ENCODE assay signal across 15 mouse cellular contexts in the genomic region with DNA sequence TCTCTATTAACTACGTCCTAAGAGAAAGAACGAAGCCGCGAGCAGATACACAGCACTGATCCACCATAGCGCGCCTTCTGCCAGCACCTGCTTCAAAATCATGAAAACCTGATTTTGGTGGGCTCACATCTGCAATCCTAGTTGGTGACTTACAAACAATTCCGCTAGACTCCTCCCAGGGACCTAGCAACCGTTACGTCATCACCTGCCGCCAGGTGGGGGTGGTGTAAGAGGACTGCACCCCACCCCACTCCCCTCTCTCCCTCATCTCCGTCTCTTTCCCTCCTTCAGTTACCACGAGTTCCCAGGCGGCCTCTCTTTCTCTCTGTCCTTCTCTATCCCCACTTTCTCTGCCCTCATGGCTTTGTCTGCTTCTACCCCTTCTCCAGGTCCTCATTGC. TPM values are rescaled to one million over a fixed set of nuclear protein-coding genes. Genes with fewer than 3 reads are reported as not detected.
DNase-seq lines count a peak whose midpoint lies in the region; ATAC-seq and TF ChIP-seq lines count a peak whose summit lies in the region.
"Had no signal": no experiment of that assay in that cellular context is flagged by ENCODE, and none has a peak within 500 bp of the region (broad histone marks: within the 10 kb centered on the region; RNA-seq: fewer than 3 reads in every experiment).

No protein-coding gene starts in this region.

- H3K36me3 ChIP-seq in heart, embryonic 16.5 days (ENCODE audit: control insufficient read depth, insufficient read depth): peaks cover 2% of the 10 kb centered on the region; the same call in 1 of the 2 replicates
- no peaks in the 10 kb centered on the region for H3K36me3 ChIP-seq in ES-Bruce4 (ENCODE audit: control insufficient read depth, insufficient read depth, low read length, poor library complexity, severe bottlenecking)
- H3K36me3 ChIP-seq in liver, embryonic 15.5 days (replicated peaks): no peaks in the 10 kb centered on the region

- no peak for TF ChIP-seq CTCF in ES-Bruce4 (IDR thresholded peaks at IDR 0.05; ENCODE audit: low read depth, low read length)

- no peak overlapping the region for H3K27ac ChIP-seq in heart, embryonic 16.5 days (ENCODE audit: low read length)
- no peak overlapping the region for H3K27ac ChIP-seq in ES-Bruce4 (ENCODE audit: insufficient read depth, low read length)
- no peak overlapping the region for H3K27ac ChIP-seq in liver, embryonic 15.5 days (replicated peaks)
- H3K27ac ChIP-seq: limb, embryonic 15.5 days; midbrain, embryonic 10.5 days had no signal

- H3K9me3 ChIP-seq in heart, embryonic 16.5 days (replicated peaks; ENCODE audit: control insufficient read depth, low read length): 0 out of 2 replicates have a peak, but pooled peaks cover 2% of the 10 kb centered on the region
- H3K9me3 ChIP-seq in ES-Bruce4 (replicated peaks; ENCODE audit: control insufficient read depth, insufficient read depth, low read length, poor library complexity, severe bottlenecking): no peaks in the 10 kb centered on the region
- no peaks in the 10 kb centered on the region for H3K9me3 ChIP-seq in liver, embryonic 15.5 days (replicated peaks)
- H3K9me3 ChIP-seq: limb, embryonic 15.5 days; midbrain, embryonic 10.5 days had no signal

- no peak for ATAC-seq in heart, embryonic 16.5 days (replicated peaks; ENCODE audit: extremely low read depth, insufficient read depth, low FRiP score)
- ATAC-seq in liver, embryonic 15.5 days (ENCODE audit: insufficient read depth): no peak

- no peak for DNase-seq in heart, postnatal 36 days
- DNase-seq in ZHBTc4 (ENCODE audit: low read depth, low spot score): peak; percentile 78
- no peak for DNase-seq in cerebellum, postnatal 10 days
- no peak for DNase-seq in layer of hippocampus, adult 9-10 months (ENCODE audit: low spot score)
- DNase-seq in adrenal gland, postnatal 36 days: no peak
- DNase-seq: cerebellum, adult 8-10 months; gastrocnemius, postnatal 25 days; kidney, adult 2 months; thymus, postnatal 14 days had no signal

- no peak for TF ChIP-seq POLR2A in ES-Bruce4 (IDR thresholded peaks at IDR 0.05; ENCODE audit: insufficient read depth, low read length)

- intact Hi-C loops in heart, postnatal 36 days (cut with DNase I): no loop called here

- no peak for TF ChIP-seq EP300 in ES-Bruce4 (IDR thresholded peaks at IDR 0.05; ENCODE audit: insufficient read depth, low read depth, low read length)

- no peak overlapping the region for H3K4me3 ChIP-seq in heart, embryonic 16.5 days (ENCODE audit: low read length)
- peak overlapping the region; percentile 24; the same call in 1 of the 2 replicates for H3K4me3 ChIP-seq in ES-Bruce4 (ENCODE audit: low read depth, low read length)
- 0 out of 2 replicates have a peak overlapping the region, but pooled peaks have one; percentile 5 for H3K4me3 ChIP-seq in liver, embryonic 15.5 days (replicated peaks)
- H3K4me3 ChIP-seq: erythroblast, embryonic 14.5 days; limb, embryonic 15.5 days; midbrain, embryonic 10.5 days had no signal

- 71% methylated on average over 13 of the region's 13 CpGs for WGBS in heart, embryonic 16.5 days
- 63% methylated on average over 13 of the region's 13 CpGs for WGBS in liver, embryonic 15.5 days (ENCODE audit: insufficient replicate concordance)

- H3K9ac ChIP-seq in heart, embryonic 16.5 days (ENCODE audit: low read length): no peak overlapping the region
- H3K9ac ChIP-seq in ES-Bruce4 (ENCODE audit: low read depth, poor library complexity, severe bottlenecking): 0 out of 2 replicates have a peak overlapping the region, but pooled peaks have one; percentile 39
- H3K9ac ChIP-seq in liver, embryonic 15.5 days: no peak overlapping the region
- H3K9ac ChIP-seq: limb, embryonic 15.5 days had no signal

- H3K4me1 ChIP-seq in heart, embryonic 16.5 days (ENCODE audit: control insufficient read depth, insufficient read depth, low read length): peaks cover 3% of the 10 kb centered on the region
- H3K4me1 ChIP-seq in ES-Bruce4 (ENCODE audit: control insufficient read depth, insufficient read depth, low read length): peaks cover 3% of the 10 kb centered on the region
- H3K4me1 ChIP-seq in liver, embryonic 15.5 days (replicated peaks): peaks cover 9% of the 10 kb centered on the region; the same call in 1 of the 2 replicates

- H3K4me2 ChIP-seq in heart, embryonic 16.5 days (ENCODE audit: low read depth, low read length): peak overlapping the region; percentile 15
- peak overlapping the region; percentile 37; the same call in 1 of the 2 replicates for H3K4me2 ChIP-seq in liver, embryonic 15.5 days
- H3K4me2 ChIP-seq: limb, embryonic 15.5 days had no signal

- H3K27me3 ChIP-seq in heart, embryonic 16.5 days (ENCODE audit: control insufficient read depth, insufficient read depth, low read length): no peaks in the 10 kb centered on the region
- no peaks in the 10 kb centered on the region for H3K27me3 ChIP-seq in ES-Bruce4 (ENCODE audit: control insufficient read depth, insufficient read depth, low read length, poor library complexity, severe bottlenecking)
- no peaks in the 10 kb centered on the region for H3K27me3 ChIP-seq in liver, embryonic 15.5 days
- H3K27me3 ChIP-seq: limb, embryonic 15.5 days had no signal

RNA-seq across cellular contexts. Expression of gene Sash1, which starts 7.5 kb away (rescaled TPM):
- polyA plus RNA-seq in heart, embryonic 16.5 days (2015; fragmentation: Nextera tagmentation; extraction: Ambion mirVana): 2.6 and 3.8 TPM in 2 replicates
- total RNA-seq in heart, postnatal 36 days (2021): 10 to 100 TPM; 26.6 to 29.8 TPM
- polyA plus RNA-seq in ES-Bruce4 (2011; ENCODE audit: insufficient read depth, insufficient read length, low read depth, missing spikeins): 14.4 and 17.3 TPM in 2 replicates
- 0.94 and 0.99 TPM in 2 replicates for polyA plus RNA-seq in liver, embryonic 15.5 days (2015; fragmentation: Nextera tagmentation; extraction: Ambion mirVana)
- total RNA-seq in adrenal gland, postnatal 36 days (2021): 10 to 100 TPM; 25.6 to 28.4 TPM
